ENCODE assay signal across 7 mouse cellular contexts in the genomic region with DNA sequence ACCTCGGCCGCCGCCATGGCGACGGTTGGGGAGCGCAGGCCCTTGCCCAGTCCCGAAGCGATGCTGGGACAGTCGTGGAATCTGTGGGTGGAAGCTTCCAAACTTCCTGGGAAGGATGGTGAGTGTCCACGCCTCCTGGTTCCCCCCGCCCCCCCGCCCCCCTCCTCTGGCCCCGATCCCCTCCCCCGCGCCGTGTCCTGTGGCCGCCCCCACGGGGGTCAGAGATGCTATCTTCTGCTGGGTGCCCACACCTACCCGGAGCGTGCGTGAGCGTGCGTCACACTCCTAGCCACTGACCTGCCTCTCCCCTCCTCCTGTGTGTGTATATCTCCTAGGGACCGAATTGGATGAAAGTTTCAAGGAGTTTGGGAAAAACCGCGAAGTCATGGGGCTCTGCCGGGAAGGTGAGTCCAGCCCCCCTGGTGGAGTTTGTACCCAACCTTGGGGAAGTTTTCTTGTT. TPM values are rescaled to one million over a fixed set of nuclear protein-coding genes. Genes with fewer than 3 reads are reported as not detected.
DNase-seq lines count a peak whose midpoint lies in the region; ATAC-seq lines count a peak whose summit lies in the region.

No protein-coding gene starts in this region.

- H3K4me3 ChIP-seq in erythroblast, embryonic 14.5 days (replicated peaks) = peak overlapping the region; percentile 84
- peak overlapping the region; percentile 82 for H3K4me3 ChIP-seq in kidney, embryonic 16.5 days (ENCODE audit: low read length)
- peak overlapping the region; percentile 68 for H3K4me3 ChIP-seq in stomach, embryonic 16.5 days (replicated peaks; ENCODE audit: low read length)

- H3K4me2 ChIP-seq in kidney, embryonic 16.5 days (replicated peaks; ENCODE audit: low read depth, low read length) = peak overlapping the region; percentile 77
- H3K4me2 ChIP-seq in stomach, embryonic 16.5 days (ENCODE audit: low read depth, low read length) = peak overlapping the region; percentile 67

- H3K9ac ChIP-seq in kidney, embryonic 16.5 days (replicated peaks; ENCODE audit: low read length) = peak overlapping the region; percentile 94
- peak overlapping the region; percentile 99 for H3K9ac ChIP-seq in stomach, embryonic 16.5 days (ENCODE audit: low read length)

- peaks cover 21% of the 10 kb centered on the region for H3K4me1 ChIP-seq in erythroblast, embryonic 14.5 days (ENCODE audit: control insufficient read depth)
- peaks cover 11% of the 10 kb centered on the region for H3K4me1 ChIP-seq in kidney, embryonic 16.5 days (ENCODE audit: insufficient read depth, low read length)
- H3K4me1 ChIP-seq in stomach, embryonic 16.5 days (ENCODE audit: control insufficient read depth, insufficient read depth, low read length) = peaks cover 15% of the 10 kb centered on the region

- H3K36me3 ChIP-seq in erythroblast, embryonic 14.5 days (ENCODE audit: control insufficient read depth) = peaks cover 8% of the 10 kb centered on the region
- H3K36me3 ChIP-seq in kidney, embryonic 16.5 days (ENCODE audit: insufficient read depth, low read length) = peaks cover 8% of the 10 kb centered on the region; the same call in 1 of the 2 replicates
- 0 out of 2 replicates have a peak, but pooled peaks cover 3% of the 10 kb centered on the region for H3K36me3 ChIP-seq in stomach, embryonic 16.5 days (ENCODE audit: control insufficient read depth, insufficient read depth, low read length)

- WGBS in kidney, embryonic 16.5 days = 1% methylated on average over 26 of the region's 27 CpGs
- WGBS in stomach, embryonic 16.5 days = under 1% methylated on average over 26 of the region's 27 CpGs

- no peaks in the 10 kb centered on the region for H3K27me3 ChIP-seq in erythroblast, embryonic 14.5 days (ENCODE audit: control insufficient read depth)
- H3K27me3 ChIP-seq in kidney, embryonic 16.5 days (ENCODE audit: insufficient read depth, low read length) = no peaks in the 10 kb centered on the region
- no peaks in the 10 kb centered on the region for H3K27me3 ChIP-seq in stomach, embryonic 16.5 days (ENCODE audit: control insufficient read depth, insufficient read depth, low read length)

- DNase-seq in spleen, adult 12 weeks (ENCODE audit: low spot score) = peak; percentile 6
- DNase-seq in spleen, adult 18-20 months = no peak
- DNase-seq in adrenal gland, postnatal 36 days = peak; percentile 56 to 60

- ATAC-seq in kidney, embryonic 16.5 days (ENCODE audit: low FRiP score, low TSS enrichment) = peak; percentile 66
- ATAC-seq in megakaryocyte progenitor cell, adult 5-6 weeks (replicated peaks; ENCODE audit: poor library complexity) = peak; percentile 42
- peak; percentile 73 for ATAC-seq in stomach, embryonic 16.5 days (ENCODE audit: insufficient read depth, low FRiP score)

- no peaks in the 10 kb centered on the region for H3K9me3 ChIP-seq in erythroblast, embryonic 14.5 days (ENCODE audit: control insufficient read depth, low read length)
- H3K9me3 ChIP-seq in kidney, embryonic 16.5 days (ENCODE audit: low read length) = no peaks in the 10 kb centered on the region
- H3K9me3 ChIP-seq in stomach, embryonic 16.5 days (replicated peaks; ENCODE audit: control insufficient read depth, low read length) = no peaks in the 10 kb centered on the region

- peak overlapping the region; percentile 99 for H3K27ac ChIP-seq in kidney, embryonic 16.5 days (ENCODE audit: low read length)
- peak overlapping the region; percentile 99 for H3K27ac ChIP-seq in stomach, embryonic 16.5 days (ENCODE audit: low read length)

RNA-seq across cellular contexts. Expression of a gene that starts 51.6 kb away (rescaled TPM):
- total RNA-seq in adrenal gland, postnatal 36 days (2021) = 100 to 1,000 TPM; 121 TPM
- 0.68 and 0.86 TPM in 2 replicates for polyA plus RNA-seq in erythroblast, embryonic 14.5 days (2012)
- polyA plus RNA-seq in kidney, embryonic 16.5 days (2015; fragmentation: Nextera tagmentation; extraction: Ambion mirVana) = 155 and 170 TPM in 2 replicates
- 296 and 301 TPM in 2 replicates for total RNA-seq in megakaryocyte progenitor cell, adult 5-6 weeks (2015)
- total RNA-seq in megakaryocyte progenitor cell, adult 5-6 weeks (2017) = 248 and 345 TPM in 2 replicates
- 138 and 143 TPM in 2 replicates for polyA plus RNA-seq in stomach, embryonic 16.5 days (2015; fragmentation: Nextera tagmentation; extraction: Ambion mirVana)

RNA-seq across cellular contexts. Expression of a gene that starts 52.0 kb away (rescaled TPM):
- 10 to 100 TPM; 22.0 to 43.8 TPM for total RNA-seq in adrenal gland, postnatal 36 days (2021)
- polyA plus RNA-seq in erythroblast, embryonic 14.5 days (2012) = 0.09 and 0.29 TPM in 2 replicates
- 3.4 and 4.4 TPM in 2 replicates for polyA plus RNA-seq in kidney, embryonic 16.5 days (2015; fragmentation: Nextera tagmentation; extraction: Ambion mirVana)
- 13.4 and 16.0 TPM in 2 replicates for total RNA-seq in megakaryocyte progenitor cell, adult 5-6 weeks (2015)
- total RNA-seq in megakaryocyte progenitor cell, adult 5-6 weeks (2017) = 14.6 and 14.8 TPM in 2 replicates
- polyA plus RNA-seq in stomach, embryonic 16.5 days (2015; fragmentation: Nextera tagmentation; extraction: Ambion mirVana) = 3.8 and 4.1 TPM in 2 replicates

Comparison
In these comparisons a context has a peak if more than half of its experiments do, and no peak if none do; other contexts are left out.
1. DNase-seq: peak in spleen, adult 12 weeks (single experiment) and adrenal gland, postnatal 36 days (2 of 2); none in spleen, adult 18-20 months (0 of 2).
2. RNA of a gene that starts 51.6 kb away (polyA plus RNA-seq): 155 to 170 TPM in kidney, embryonic 16.5 days and 138 to 143 TPM in stomach, embryonic 16.5 days; 0.68 to 0.86 TPM in erythroblast, embryonic 14.5 days; every median in the first group is over 10 times any median in the second.
3. Peak in every context shown above with its lines, with median percentiles within 50 percentile points of each other: H3K4me3 ChIP-seq and ATAC-seq.